Mouse (Mus musculus) right cerebral cortex, postnatal 4 days (tissue): ENCODE measurements around the gene 2010111I01Rik.

Experiments used
- DNase-seq: peaks from one replicate; pipeline ENCODE4 v3.0.0-alpha.2; 2022

Gene 2010111I01Rik

DNA sequence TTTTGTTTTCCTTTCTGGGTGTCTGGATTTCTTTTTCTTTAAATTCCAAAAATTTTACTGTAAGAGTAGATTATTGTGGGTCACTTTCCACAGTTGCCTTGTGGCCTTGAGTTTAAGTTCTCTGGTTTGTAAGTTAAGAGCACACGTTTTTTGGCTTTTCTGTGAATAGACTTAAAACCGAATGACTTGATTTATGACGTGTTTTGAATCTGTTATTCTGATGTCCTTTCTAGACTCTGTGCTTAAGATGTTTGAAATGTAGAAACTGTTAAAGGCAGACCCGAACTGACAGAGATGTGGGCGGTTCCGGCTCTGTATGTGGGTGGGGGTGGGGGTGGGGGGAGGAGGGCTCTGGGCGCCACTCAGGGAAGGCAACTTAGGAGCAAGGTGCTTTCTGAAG, 282.3 kb downstream of the 2010111I01Rik start:
- no peak for DNase-seq

DNA sequence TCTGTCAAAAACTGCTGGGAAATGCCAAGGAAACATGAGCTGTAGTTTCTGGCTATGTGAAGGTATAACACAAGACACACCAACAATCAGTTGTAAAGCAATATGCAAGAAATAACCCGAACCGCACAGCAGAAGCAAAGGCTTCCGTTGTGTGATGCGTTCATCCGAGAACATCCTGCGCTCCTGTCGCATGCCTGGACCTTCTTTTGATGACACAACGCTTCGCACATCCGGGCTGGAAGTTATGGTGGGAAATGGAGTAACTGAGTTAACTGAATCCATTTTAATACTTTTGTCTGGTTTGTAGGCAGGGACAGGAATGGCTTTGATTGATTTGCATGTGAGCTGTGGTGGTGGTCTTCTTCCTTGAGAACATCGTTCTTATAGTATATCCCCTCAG, 282.9 kb downstream of the 2010111I01Rik start:
- DNase-seq, result no peak

DNA sequence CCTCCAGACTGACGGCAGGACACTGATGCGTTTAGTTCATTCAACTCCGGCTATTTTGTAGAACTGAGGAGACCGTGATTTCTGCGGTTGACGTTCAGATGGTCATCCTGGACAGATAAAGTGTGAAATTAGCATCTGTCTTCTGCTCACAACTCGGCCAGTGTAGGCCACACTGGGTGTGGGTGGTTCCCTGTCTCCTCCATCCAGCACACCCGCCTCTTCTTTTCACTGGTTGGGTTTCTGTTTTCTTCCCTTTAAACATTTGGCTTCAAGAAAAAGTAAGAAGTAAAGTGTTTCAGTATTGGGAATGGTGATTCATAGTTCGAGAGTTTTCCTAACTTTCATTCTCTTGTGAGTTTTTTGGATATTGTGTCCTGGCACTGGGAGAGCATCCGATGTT, 283.6 kb downstream of the 2010111I01Rik start:
- DNase-seq, result no peak

DNA sequence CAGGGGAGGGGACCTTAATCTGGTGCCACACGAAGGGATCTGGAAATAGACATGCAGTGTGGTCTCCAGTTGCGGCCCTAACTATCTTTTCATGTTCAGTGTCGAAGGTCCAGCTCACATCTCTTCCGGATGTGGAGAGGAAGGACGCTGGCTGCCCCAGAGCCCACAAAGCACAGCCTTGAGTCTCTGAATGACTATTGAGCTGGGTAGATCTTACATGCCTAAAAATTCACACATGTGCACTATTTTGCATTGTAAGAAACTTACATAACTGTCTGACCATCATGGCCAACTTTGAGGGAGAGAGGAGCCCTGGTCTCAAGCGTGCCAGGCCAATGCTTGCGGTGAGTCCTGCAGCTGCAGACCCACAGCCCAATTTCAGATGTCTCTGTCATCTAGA, 284.5 kb downstream of the 2010111I01Rik start:
- no peak for DNase-seq

DNA sequence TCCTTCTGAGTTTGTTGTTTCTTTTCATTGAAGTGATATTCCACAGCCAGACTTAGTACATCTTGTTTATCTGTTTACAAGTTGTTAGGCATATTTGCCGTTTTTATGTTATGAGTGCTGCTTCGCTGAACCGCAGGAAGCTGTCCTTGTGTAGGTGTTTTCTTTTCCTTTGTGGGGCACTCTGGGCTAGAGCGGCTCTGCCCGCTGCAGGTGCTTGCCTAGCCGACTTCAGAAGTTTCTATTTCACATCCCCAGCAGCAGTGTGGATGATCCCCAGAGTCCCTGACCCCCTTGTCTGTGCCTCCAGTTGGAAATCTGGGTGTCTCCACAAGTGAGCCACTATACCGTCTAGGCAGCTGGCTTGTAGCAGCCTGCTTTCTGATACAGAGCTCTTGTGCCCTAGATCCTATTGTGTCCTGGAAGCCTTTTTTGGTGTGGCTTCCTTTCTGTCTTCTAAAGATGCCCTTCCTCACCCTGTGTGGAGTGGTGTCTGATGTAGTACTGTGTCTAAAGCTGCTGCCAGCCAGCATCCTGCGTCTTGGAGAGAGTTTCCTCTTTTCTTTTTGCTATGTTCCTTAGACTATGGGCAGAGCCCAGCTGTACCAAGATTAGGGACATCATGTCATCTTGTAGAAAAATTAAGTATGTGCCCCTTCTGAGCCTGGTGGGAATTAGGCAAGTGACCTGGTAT, 285.2 kb downstream of the 2010111I01Rik start:
- DNase-seq, result no peak

DNA sequence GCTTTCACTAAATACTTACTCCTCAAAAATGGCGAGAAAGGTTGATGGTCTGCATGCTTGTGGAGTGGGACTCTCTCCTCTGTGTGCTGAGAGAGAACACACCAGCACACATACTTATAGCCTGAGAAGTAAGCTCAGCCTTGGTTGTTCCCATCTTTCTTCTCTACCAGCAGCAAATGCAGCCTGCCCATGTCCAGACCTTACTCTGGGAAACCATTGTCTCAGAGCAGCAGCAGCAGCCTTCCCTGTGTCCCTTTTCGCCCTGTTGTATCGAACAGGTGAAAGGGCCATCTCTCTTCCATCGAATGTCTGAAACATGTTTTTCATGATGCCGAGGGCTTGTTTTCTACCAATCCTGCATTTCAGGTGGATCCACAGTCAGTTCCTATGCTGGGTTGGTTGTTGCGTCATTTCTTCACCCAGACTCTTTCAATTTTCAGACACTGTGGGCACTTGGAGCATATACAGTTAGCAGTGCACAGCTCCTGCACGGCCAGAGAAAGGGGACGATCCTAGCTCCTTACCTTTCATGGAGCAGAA, 285.8 kb downstream of the 2010111I01Rik start:
- DNase-seq, result no peak

DNA sequence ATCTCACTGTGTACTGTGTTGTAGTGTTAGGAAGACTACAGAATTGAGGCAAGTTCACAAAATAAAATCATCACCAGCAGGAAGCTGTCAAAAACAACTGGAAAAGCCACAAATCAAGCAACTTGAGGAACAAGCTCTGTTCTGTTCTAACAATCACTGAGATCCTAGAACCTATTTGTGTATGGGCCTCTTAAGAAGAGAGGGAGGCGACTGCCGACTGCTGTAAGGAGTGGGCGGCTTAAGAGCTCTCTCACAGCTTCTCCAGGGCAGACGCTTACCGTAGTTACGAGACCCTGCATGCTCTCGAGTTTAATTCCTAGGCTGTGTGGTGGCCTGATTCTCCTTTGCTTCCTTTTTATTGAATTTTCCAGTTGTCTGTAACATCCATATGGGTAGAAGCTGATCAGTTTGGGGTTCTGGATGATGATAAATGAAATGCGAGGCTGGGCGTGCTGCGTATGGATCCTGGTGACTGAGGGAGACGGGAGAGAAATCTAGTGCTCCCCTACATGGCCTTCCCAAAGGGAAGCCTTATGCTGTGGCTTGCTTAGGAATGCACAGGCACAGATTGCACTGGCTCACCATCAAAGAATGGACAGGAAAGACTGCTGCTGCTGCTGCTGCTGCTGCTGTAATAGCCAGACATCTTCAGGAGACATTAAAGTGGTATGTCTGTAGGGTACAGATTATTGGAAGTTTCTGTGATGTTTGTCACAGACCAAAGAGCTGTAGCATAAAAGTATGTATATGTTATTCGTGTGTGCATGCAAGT, 286.6 kb downstream of the 2010111I01Rik start:
- no peak for DNase-seq

DNA sequence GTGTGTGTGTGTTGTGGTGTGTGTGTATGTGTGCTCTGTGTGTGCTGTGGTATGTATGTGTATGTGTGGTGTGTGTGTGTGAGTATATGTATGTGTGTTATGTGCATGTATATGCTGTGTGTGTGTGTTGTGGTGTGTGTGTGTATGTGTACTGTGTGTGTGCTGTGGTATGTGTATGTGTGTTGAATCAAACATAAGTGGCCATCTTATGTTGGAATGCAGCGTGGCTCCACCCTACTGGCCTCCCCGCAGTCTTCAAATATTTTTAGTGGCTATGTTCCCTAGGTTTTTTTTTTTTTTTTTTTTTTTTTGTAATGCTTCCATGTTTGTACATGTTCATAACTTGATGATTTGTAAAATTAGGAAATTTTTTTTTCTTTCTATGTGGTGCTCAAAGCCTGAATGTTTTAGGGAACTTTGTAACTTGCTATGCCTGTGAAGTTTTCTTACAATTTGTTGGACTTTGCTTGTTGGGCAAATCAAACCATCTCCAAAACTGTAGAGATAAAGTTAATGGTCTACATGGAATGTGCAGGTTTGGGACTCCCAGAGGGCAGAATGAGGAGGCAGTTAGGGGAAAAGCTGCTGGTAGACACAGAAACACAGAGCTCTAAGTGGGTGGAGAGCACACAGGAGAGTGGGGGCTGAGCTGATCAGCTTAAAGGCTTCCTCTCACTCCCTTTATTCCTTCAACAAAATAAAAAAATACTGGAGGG, 287.8 kb downstream of the 2010111I01Rik start:
- DNase-seq, result no peak

DNA sequence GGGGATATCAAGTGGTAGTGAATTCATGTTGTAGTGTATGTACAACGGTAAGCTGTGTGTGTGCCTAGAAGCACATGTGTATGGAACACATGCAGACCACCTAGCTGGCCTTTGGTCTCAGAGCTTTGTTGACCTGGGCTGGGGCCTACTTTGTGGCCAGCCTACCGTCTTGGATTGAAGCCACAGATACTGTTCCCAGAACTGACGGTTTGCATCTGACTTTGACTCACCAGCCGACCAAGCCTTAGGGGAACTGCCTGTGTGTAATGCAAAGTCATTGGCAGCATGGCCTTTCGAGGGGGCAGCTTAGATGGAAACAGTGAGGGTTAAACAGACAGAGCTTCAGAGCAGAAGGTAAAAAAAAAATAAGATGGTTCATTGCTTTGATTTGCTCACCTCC, 288.5 kb downstream of the 2010111I01Rik start:
- DNase-seq, result no peak

DNA sequence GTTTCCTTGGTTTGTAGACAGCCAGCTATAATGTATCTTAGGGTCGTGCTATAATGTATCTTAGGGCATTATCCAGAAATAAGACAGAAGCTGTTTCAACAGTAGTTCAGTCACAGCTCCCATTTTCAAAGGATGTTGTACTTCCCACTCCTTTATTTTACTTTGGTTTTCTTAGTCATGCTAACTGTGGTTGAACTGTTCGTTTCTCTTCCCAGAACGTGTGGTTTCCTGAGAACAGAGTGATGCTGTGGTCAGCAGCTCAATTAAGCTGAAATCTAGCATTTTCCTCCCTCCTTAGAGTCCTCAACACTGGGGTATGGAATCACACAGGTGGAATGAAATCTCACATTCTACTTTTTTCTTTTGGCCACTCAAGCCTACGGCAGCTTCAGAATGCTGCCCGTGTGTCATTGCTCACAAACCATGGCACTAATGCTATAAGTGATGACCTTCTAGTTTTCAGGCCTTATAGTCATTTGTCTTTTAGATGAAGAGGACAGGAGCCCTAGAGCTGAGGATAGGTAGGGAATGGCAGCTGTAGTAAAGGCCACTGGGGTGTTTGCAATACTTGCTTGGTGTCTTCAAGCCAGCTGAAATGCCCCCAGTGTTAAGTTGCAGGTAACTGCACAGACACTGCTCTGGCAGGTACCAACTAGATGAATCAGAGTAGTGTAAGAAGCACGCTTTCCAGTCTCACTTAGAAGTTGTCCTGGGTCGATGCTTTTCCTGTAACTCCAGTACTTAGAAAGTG, 289.4 kb downstream of the 2010111I01Rik start:
- DNase-seq, result no peak

DNA sequence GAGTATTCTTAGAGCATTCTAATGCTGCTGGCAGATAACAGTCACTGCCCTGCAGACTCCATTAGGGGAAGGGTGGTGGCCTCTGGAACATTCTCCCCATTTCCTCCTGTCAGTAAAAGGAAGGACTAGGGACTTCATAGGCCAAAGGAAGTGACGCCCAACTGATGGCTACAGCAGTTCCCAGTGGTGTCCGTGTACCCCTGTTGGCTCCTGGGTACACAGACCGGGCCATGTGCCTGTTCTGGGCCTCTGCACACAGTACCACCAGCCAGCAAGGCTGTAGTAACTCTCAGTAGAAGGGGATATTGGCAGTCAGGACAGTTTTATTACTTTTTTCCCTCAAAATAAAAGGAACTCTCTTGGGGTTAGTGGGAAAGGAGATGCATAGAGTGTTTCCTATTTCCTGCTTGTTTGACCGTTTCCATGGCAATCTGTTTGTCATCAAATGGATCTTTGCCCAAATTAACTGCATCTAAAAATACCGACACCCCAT, 290.9 kb downstream of the 2010111I01Rik start:
- DNase-seq, result no peak

DNA sequence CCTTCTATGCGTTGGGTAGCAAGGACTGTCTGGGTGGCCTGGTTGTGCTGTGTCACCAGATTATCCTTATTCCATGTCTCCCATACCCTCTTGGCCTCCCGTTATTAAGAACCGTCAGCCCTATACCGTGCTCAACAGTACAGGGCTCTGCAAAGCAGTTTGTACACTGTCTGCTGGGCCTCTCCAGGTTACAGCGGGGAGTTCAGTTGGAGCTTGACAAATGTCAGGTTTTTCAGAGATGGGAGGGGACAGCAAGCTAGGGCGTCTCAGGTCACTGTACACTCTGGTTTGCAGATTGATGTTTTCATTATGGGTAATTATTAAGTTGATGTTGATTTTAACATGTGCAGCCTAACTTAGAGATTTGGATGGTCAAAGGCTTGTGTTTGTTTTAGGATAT, 291.5 kb downstream of the 2010111I01Rik start:
- no peak for DNase-seq

DNA sequence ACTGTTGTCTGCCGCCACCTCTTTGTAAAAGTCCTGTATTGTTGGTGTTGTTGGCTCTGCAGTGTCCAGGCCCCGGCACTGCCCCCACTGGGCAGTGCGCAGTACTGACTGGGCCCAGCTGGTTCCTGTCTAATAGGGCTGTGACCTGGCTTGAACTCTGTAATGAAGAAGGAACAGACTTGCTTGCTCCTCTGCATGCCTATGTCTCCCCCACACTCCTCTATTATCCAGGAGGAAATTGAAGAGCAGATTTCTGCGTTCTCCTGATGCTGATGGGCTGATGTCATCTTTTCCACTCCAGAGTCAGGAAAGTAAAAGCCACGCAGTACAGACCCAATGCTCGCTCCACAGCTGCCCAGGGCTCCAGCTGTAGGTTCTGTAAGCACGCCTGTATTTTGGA, 292.1 kb downstream of the 2010111I01Rik start:
- DNase-seq, result no peak

DNA sequence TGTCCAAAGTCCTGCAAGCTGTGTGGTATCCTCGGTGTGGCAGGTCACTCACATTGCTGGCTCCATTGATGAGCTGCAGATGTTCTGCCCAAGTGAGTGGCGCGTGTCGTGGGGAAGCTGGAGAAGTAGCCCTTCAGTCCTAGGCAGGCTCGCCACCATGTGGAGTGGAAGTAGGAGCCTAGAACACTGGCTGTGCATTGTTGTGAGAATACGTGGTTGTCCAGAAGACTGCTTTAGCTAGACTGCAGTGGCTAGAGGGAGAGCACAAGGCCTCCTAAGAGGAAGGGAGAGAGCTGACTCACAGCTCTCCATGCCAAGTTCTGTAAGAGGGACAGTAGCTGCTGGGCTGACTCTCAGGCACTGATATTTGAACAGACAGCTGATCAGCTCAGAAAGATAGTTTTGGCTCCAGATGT, 293.5 kb downstream of the 2010111I01Rik start:
- no peak for DNase-seq

DNA sequence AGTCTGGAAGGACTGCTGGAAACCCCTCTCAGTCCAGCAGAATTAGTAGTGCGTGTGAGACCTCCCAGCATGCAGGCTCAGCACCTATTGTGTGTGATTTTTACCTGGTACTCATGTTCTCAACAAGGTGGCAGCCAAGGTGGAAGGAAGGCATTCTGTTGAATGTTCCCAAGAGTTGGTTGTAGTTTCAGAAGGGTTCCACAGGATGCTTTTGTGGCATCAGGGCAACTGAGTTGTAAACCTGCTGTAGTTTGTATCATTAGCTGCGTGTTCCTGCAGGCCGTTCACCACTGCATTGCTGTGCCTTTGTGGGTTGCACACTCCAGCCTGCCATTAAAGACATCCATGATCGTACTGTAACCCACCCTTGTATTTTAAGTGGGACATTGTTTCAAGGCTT, 294.0 kb downstream of the 2010111I01Rik start:
- DNase-seq, result no peak

DNA sequence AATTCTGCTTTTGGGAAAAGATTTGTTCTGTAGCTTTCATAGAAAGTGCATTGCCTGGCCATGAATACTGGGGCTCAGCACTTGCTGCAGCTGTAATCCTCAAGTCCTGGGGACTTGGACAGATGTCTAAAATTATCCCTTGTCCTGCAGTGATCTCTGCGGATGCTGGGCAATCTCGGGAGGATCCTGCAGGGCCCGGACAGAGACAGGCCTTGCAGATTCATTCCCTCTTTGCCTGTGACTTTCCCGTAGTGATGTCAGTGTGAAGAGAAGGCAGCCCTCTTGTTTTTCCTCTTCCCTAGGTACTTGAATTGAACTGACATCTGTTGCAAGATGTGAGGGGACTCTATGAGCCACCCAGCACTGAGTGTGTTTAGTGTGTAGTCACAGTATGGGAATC, 295.4 kb downstream of the 2010111I01Rik start:
- no peak for DNase-seq

DNA sequence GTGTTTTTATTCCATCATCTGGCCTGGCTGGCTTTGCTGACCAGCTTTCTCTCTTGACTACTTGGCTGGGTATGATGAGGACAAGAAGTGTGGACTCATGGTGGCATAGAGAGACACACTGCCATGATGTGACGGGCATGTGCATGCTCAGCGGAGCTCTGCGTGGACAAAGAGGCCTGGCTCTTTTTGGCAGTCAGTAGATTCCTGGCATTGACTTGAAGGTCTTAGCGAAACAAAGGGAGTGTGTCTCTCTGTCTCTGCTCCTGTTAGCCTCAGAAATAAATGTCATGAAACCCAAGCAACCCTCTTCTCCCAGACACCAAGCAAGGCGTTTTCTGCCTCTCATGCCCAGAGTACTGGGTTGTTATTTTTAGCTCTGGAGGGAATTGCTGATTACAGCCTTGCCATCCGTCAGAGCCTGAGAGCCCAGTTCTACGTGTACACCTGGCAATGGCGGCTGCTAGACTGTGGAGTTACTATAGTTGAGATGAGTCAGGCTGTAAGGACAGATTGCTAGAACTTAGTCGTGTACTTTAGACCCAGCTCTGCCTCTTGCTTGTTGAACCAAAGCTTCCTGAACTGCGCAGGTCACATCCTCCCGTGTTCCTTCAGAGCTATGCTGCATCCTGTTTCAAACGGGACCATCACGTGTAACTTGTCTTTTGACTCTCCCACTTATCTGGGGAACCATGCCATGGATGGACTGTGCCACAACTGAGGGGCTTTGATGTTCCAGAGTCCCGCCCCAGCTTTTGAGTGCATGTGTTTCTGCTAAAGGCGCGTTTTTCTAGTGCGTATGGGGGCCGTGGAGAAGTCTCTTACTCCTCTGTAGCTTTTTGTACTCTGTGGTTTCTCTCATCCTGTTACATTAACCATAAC, 296.3 kb downstream of the 2010111I01Rik start:
- no peak for DNase-seq

DNA sequence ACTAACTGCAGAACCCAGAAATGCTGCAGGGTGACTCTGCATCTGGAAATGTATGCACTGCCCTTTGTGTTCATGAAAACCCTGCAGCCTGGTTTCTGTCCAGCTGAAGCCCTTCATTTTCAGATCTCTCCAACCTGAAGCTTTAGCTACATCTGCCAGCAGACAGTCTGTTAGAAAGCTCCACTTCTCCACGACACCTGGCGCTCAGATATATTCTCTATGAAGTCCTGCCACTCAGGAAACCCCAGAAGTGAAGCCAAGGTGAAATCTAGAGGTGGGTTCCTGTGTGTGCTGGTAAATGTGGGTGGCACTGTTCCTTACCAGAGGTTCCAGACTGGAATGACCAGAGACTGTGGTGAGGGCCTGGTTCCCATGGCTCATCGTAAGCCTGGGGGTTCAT, 297.0 kb downstream of the 2010111I01Rik start:
- DNase-seq, result no peak

DNA sequence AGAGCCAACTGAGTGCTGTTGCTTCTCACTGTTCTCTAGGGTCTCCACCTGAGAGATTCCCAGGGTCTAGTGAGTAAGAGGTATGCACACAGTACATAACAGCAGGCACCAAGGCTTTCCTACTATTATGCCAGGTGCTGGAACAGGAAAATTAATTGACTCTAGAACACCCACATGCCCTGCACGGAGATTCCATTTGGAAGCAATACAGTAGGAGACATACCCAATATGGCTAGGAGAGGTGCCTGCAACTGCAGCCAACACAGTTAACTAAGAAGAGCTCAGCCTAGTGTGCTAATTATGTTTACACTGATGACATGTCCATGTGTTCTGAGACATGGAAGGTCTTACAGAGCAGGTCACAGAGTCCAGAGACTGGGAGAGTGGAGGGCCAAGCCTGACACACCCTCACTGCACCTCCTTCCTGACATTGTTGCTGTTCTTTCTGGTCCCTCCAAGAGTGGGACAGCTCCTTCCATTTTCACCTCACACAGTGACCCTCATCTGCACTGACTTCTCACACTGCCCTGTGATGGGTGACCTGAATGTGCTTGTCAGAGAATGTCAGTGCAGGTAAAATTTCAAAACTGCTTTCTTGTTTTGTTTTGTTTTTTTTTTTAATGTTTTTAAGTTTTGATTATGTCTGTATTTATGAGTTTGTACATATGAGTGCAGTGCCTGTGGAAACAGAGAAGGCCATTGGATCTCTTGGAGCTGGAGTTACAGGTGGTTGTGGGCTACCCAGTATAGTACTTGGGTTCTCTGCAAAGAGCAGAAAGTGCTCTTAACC, 297.7 kb downstream of the 2010111I01Rik start:
- DNase-seq, result no peak

DNA sequence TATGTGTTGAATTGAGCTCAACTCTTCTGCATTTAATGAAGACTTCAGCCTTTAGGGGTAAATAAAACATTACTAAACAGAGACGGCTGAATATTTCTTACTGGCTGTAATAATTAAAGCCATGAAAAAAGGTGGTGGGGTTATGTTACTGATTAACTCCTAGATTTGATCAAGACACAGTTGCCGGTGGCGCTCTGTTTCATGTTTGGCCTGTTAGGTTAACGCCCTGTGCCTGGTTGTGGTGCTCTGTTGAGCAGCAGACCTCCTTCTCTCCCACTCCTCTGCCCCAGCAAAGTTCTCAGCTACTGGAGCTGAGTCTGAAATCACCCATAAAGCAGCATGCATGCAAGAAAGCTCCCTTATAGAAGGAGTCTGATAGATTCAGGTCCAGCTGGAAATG, 303.7 kb downstream of the 2010111I01Rik start:
- DNase-seq, result no peak

DNA sequence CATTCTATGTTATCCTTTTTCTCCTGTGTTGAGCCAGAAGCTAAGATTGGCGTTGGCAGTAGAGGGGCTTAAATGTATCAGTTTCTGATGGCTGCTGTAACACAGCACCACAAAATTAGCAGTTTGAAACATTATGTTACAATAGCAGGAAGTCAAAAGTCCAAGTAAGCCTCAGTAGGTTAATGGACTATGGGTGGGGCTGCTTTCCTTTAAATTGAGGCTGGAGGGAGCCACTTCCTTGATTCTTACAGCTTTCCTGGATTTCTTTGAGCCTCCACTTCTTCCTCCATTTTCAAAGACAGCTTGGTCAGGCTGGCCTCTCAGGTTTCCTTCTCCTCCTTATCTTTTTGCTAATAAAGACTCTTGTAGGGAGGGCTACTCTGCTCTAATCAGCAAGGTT, 304.1 kb downstream of the 2010111I01Rik start:
- DNase-seq, result no peak
